In the genomic region with DNA sequence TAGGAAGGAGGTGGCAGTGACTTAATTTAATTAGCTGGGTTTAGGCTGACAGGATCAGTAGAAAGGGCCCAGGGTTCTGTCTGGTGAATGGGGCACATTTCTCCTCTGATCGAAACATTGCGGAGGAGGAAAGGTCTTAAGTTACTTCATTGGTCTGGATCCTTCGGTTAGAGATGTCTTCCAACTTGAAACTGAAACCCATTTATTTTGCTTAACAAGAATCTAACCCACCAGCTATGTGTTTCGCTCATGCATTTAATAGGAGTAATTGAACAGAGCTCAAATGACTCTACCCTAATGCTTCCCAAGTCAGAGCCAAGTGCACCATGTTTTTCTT, we compare ENCODE assay signal across 20 mouse cellular contexts.
DNase-seq lines count a peak whose midpoint lies in the region; ATAC-seq and TF ChIP-seq lines count a peak whose summit lies in the region.
"Had no signal": no experiment of that assay in that cellular context is flagged by ENCODE, and none has a peak within 500 bp of the region (broad histone marks: within the 10 kb centered on the region; RNA-seq: fewer than 3 reads in every experiment).

No protein-coding gene starts in this region.

- no peak overlapping the region for H3K4me3 ChIP-seq in forebrain, embryonic 16.5 days (replicated peaks; ENCODE audit: low read length)
- H3K4me3 ChIP-seq in forebrain, embryonic 13.5 days: no peak overlapping the region
- H3K4me3 ChIP-seq in kidney, postnatal 0 days (replicated peaks; ENCODE audit: low read depth, low read length): no peak overlapping the region
- H3K4me3 ChIP-seq in stomach, embryonic 16.5 days (replicated peaks; ENCODE audit: low read length): no peak overlapping the region
- H3K4me3 ChIP-seq: embryonic facial prominence, embryonic 15.5 days; erythroblast, embryonic 14.5 days; forebrain, embryonic 10.5 days; gastrocnemius, adult 2 months; heart, embryonic 13.5 days had no signal

- H3K4me1 ChIP-seq in forebrain, embryonic 16.5 days (replicated peaks; ENCODE audit: control insufficient read depth, insufficient read depth, low read length): peaks cover 19% of the 10 kb centered on the region
- peaks cover 29% of the 10 kb centered on the region for H3K4me1 ChIP-seq in forebrain, embryonic 13.5 days
- H3K4me1 ChIP-seq in kidney, postnatal 0 days (replicated peaks; ENCODE audit: insufficient read depth, low read length): peaks cover 5% of the 10 kb centered on the region; the same call in 1 of the 2 replicates
- peaks cover 45% of the 10 kb centered on the region for H3K4me1 ChIP-seq in stomach, embryonic 16.5 days (ENCODE audit: control insufficient read depth, insufficient read depth, low read length)

- no peak for TF ChIP-seq CTCF in kidney, postnatal 0 days (IDR thresholded peaks at IDR 0.05; ENCODE audit: low read depth)

- H3K36me3 ChIP-seq in forebrain, embryonic 16.5 days (ENCODE audit: control insufficient read depth, insufficient read depth): no peaks in the 10 kb centered on the region
- H3K36me3 ChIP-seq in forebrain, embryonic 13.5 days (ENCODE audit: poor library complexity, severe bottlenecking): no peaks in the 10 kb centered on the region
- no peaks in the 10 kb centered on the region for H3K36me3 ChIP-seq in kidney, postnatal 0 days (ENCODE audit: insufficient read depth, low read length)
- H3K36me3 ChIP-seq in stomach, embryonic 16.5 days (ENCODE audit: control insufficient read depth, insufficient read depth, low read length): no peaks in the 10 kb centered on the region
- H3K36me3 ChIP-seq: embryonic facial prominence, embryonic 15.5 days; forebrain, embryonic 10.5 days; heart, embryonic 13.5 days had no signal

- H3K9ac ChIP-seq in forebrain, embryonic 16.5 days (replicated peaks; ENCODE audit: low read depth, low read length): no peak overlapping the region
- no peak overlapping the region for H3K9ac ChIP-seq in forebrain, embryonic 13.5 days
- no peak overlapping the region for H3K9ac ChIP-seq in kidney, postnatal 0 days (ENCODE audit: low read depth, low read length)
- peak overlapping the region; percentile 51; the same call in 1 of the 2 replicates for H3K9ac ChIP-seq in stomach, embryonic 16.5 days (ENCODE audit: low read length)
- H3K9ac ChIP-seq: embryonic facial prominence, embryonic 15.5 days; heart, embryonic 13.5 days had no signal

- DNase-seq in kidney, postnatal 0 days (ENCODE audit: low spot score): peak; percentile 63
- no peak for DNase-seq in kidney, adult 18-20 months
- DNase-seq in urinary bladder, postnatal 25 days (ENCODE audit: low spot score): no peak
- DNase-seq: adrenal gland, postnatal 14 days; cerebellum, adult 18-20 months; cerebellum, adult 9-11 months; cerebellum, postnatal 36 days; gastrocnemius, adult 2 months; gastrocnemius, postnatal 25 days; heart, postnatal 36 days had no signal

- H3K9me3 ChIP-seq in forebrain, embryonic 16.5 days (ENCODE audit: control insufficient read depth, low read length): no peaks in the 10 kb centered on the region
- no peaks in the 10 kb centered on the region for H3K9me3 ChIP-seq in forebrain, embryonic 13.5 days (replicated peaks)
- no peaks in the 10 kb centered on the region for H3K9me3 ChIP-seq in kidney, postnatal 0 days (replicated peaks; ENCODE audit: low read length)
- H3K9me3 ChIP-seq in stomach, embryonic 16.5 days (replicated peaks; ENCODE audit: control insufficient read depth, low read length): no peaks in the 10 kb centered on the region
- H3K9me3 ChIP-seq: embryonic facial prominence, embryonic 15.5 days; forebrain, embryonic 10.5 days; heart, embryonic 13.5 days had no signal

- H3K4me2 ChIP-seq in forebrain, embryonic 16.5 days (ENCODE audit: low read length): no peak overlapping the region
- H3K4me2 ChIP-seq in forebrain, embryonic 13.5 days: no peak overlapping the region
- no peak overlapping the region for H3K4me2 ChIP-seq in kidney, postnatal 0 days (ENCODE audit: low read length)
- H3K4me2 ChIP-seq in stomach, embryonic 16.5 days (ENCODE audit: low read depth, low read length): no peak overlapping the region
- H3K4me2 ChIP-seq: embryonic facial prominence, embryonic 15.5 days; heart, embryonic 13.5 days had no signal

- no peaks in the 10 kb centered on the region for H3K27me3 ChIP-seq in forebrain, embryonic 16.5 days (replicated peaks; ENCODE audit: control insufficient read depth, insufficient read depth, low read length)
- no peaks in the 10 kb centered on the region; the same call in 1 of the 2 replicates for H3K27me3 ChIP-seq in forebrain, embryonic 13.5 days
- H3K27me3 ChIP-seq in kidney, postnatal 0 days (ENCODE audit: insufficient read depth, low read length): no peaks in the 10 kb centered on the region
- H3K27me3 ChIP-seq in stomach, embryonic 16.5 days (ENCODE audit: control insufficient read depth, insufficient read depth, low read length): no peaks in the 10 kb centered on the region
- H3K27me3 ChIP-seq: Patski had no signal

- ATAC-seq in forebrain, embryonic 16.5 days: 0 out of 2 replicates have a peak, but pooled peaks have one; percentile 4
- ATAC-seq in forebrain, embryonic 13.5 days: no peak; the same call in 1 of the 2 replicates
- no peak for ATAC-seq in kidney, postnatal 0 days (replicated peaks; ENCODE audit: low FRiP score, low read depth)
- ATAC-seq in stomach, embryonic 16.5 days (ENCODE audit: insufficient read depth, low FRiP score): no peak
- ATAC-seq: activated CD4-positive, CD25-positive, alpha-beta regulatory T cell, adult 4 months; hindbrain, postnatal 0 days; Patski had no signal

- WGBS in forebrain, embryonic 16.5 days: 46% methylated on average over 4 of the region's 4 CpGs
- WGBS in forebrain, embryonic 13.5 days: 59% methylated on average over 4 of the region's 4 CpGs
- WGBS in kidney, postnatal 0 days: 50% methylated on average over 4 of the region's 4 CpGs
- 86% methylated on average over 4 of the region's 4 CpGs for WGBS in stomach, embryonic 16.5 days

- no peak overlapping the region for H3K27ac ChIP-seq in forebrain, embryonic 16.5 days (ENCODE audit: low read length)
- H3K27ac ChIP-seq in forebrain, embryonic 13.5 days: no peak overlapping the region
- H3K27ac ChIP-seq in kidney, postnatal 0 days: no peak overlapping the region
- H3K27ac ChIP-seq in stomach, embryonic 16.5 days (ENCODE audit: low read length): 0 out of 2 replicates have a peak overlapping the region, but pooled peaks have one; percentile 95
- H3K27ac ChIP-seq: embryonic facial prominence, embryonic 15.5 days; gastrocnemius, adult 2 months; heart, embryonic 13.5 days; hindbrain, postnatal 0 days had no signal
